Mouse (Mus musculus) cerebellum, adult 2 months (tissue): ENCODE data around the gene Ccer2.

Source experiments
- CTCF ChIP-seq: fragments of 200-500 bp; IDR thresholded peaks from 2 replicates; pipeline ENCODE4 v1.5.1; 2011; ENCODE audit warnings: low read depth, mild to moderate bottlenecking, control low read depth, low read length, moderate library complexity, borderline replicate concordance; ENCODE audit not compliant: insufficient read depth
- POLR2A ChIP-seq: fragments of 200-500 bp; IDR thresholded peaks from 2 replicates; pipeline ENCODE4 v1.6.1; 2011; ENCODE audit warnings: low read length, control low read depth, borderline replicate concordance; ENCODE audit not compliant: insufficient read depth

DNA sequence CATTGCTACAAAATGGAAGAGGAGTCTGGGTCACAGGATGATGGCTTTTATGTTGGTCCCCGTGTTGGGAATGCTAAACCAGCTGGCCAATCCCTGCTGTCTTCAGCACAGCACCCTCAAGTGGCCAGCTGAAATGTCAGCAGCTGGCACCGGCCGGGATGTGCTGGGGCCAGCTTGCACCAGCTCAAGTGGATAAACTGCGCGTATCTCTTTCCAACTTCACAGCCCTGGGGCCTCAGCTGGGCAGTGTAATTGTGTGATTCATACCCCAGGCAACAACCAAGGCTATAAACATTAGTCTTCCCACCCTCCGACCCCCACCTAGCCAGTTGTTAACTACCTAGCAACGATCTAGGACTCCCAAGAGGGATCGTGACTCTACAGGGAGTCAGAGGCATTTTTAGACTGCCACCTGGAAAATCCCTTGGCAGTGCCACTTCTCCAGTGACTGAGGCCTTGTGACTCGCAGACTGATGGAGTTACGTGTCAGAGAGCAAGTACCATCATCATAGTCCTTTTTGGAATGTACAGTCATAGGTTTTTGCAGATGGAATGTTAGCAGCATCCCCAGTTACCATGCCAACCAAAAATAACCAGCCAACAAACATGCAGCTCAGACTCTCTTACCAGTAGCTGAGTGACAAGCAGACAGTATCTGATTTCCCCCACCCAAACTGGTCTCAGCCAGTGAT, 28.2 kb upstream of the Ccer2 start:
- TF ChIP-seq CTCF = peak; percentile 26; the same call in 1 of the 2 replicates
- TF ChIP-seq POLR2A = no peak
